Mouse (Mus musculus) lung, adult 2 months (tissue): ENCODE measurements around the gene Olfr774.

ENCODE experiments used
- CTCF ChIP-seq: fragments of 200-500 bp; IDR thresholded peaks from 2 replicates; pipeline ENCODE4 v1.5.1; 2011; ENCODE audit warnings: mild to moderate bottlenecking, low read length, control low read depth; ENCODE audit not compliant: insufficient read depth
- POLR2A ChIP-seq: fragments of 200-500 bp; IDR thresholded peaks from 2 replicates; pipeline ENCODE4 v1.6.1; 2011; ENCODE audit warnings: low read depth, mild to moderate bottlenecking, control low read depth, low read length, borderline replicate concordance; ENCODE audit errors: extremely low read depth

DNA sequence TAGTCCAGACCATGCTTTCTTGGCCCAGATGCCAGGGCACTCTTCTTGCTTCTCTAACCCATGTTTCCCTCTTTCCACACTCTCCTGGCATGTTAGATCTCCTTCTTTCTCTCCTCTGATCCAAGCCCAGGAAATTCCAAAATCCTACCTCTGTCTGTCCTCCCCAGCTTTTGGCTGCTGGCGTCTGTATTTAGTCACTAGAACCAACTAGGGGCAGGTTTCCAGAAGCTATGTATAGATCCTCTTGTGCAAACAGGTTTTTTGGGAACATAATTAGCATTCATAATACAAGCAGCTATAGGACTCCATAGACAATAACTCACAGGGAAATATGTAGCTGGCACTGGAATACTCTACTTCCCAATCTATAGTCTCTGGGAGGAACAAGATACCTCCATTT, 5.3 kb upstream of the Olfr774 start:
- no peak for TF ChIP-seq CTCF
- no peak for TF ChIP-seq POLR2A
